Mouse (Mus musculus): ENCODE results near the gene Nfatc4.

DNA sequence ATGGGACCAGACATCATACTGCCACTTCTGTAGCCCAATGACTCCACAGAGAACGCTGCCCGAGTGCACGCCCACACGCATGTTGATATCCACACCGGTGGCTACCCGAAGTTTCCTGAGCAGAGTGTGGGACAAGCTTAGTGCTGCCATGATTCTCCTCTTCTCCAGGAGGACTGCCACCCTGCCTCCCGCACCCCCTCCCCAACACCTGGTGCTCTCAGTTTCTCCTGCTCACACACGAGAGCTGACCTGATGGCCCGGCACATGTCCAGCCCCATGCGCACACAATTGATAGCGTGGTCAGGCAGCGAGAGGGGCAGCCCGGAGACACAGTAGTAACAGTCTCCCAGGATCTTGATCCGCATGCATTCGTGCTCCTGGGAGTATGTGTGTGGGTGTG is 44.3 kb upstream of the Nfatc4 start:
- TF ChIP-seq CTCF (IDR thresholded peaks at IDR 0.05; ENCODE audit: control insufficient read depth, insufficient read depth, insufficient replicate concordance, low read depth, low read length) (no peak), POLR2A (IDR thresholded peaks at IDR 0.05; ENCODE audit: control insufficient read depth, low read depth, low read length) (no peak)
